Mouse (Mus musculus): ENCODE measurements around the gene Tcea3. TPM values are rescaled to one million over a fixed set of nuclear protein-coding genes. Genes with fewer than 3 reads are reported as not detected.

Tcea3 gene
- total RNA-seq, 1 experiment, result 75.1 TPM

- in situ Hi-C loops (cut with MboI; ENCODE audit: low sequenced_read_pairs in 2 of 2, unreplicated experiment in 2 of 2), result no loop called here
- TF ChIP-seq HCFC1 (IDR thresholded peaks at IDR 0.05; ENCODE audit: borderline replicate concordance, insufficient read depth, low read length), result no peak
- TF ChIP-seq ZNF384 (IDR thresholded peaks at IDR 0.05; ENCODE audit: low read depth, low read length), result no peak
- TF ChIP-seq MAFK (IDR thresholded peaks at IDR 0.05; ENCODE audit: insufficient read depth, low read depth, low read length), result no peak
- TF ChIP-seq CHD2 (IDR thresholded peaks at IDR 0.05; ENCODE audit: low read depth, low read length), result no peak
- TF ChIP-seq ZC3H11A (IDR thresholded peaks at IDR 0.05; ENCODE audit: borderline replicate concordance, low read depth, low read length), result no peak
- Histone ChIP-seq H3K4me3 (ENCODE audit: insufficient read depth in 1 of 2, low read depth in 1 of 2, low read length in 2 of 2, poor library complexity in 1 of 2, severe bottlenecking in 1 of 2) (no peak overlapping the region), H3K4me1 (ENCODE audit: control insufficient read depth in 2 of 2, insufficient read depth in 2 of 2, low read length in 2 of 2, poor library complexity in 1 of 2) (peaks cover 0 to 6% of the 10 kb centered on the region in 2 experiments; a peak in 2 of 4 replicates), H3K9me3 (ENCODE audit: control insufficient read depth, insufficient read depth, low read depth, low read length) (no peaks in the 10 kb centered on the region), H3K9ac (ENCODE audit: insufficient read depth, low read depth, low read length, poor library complexity, severe bottlenecking) (no peak overlapping the region), H3K36me3 (ENCODE audit: control insufficient read depth, insufficient read depth, low read length, poor library complexity, severe bottlenecking) (no peaks in the 10 kb centered on the region), H3K27ac (ENCODE audit: insufficient read depth, low read depth, low read length, poor library complexity, severe bottlenecking) (no peak overlapping the region)
- DNase-seq (ENCODE audit: low read depth, low spot score), result no peak
Observed at GRCm38 (mm10) chr4:136283783-136284182, 36.3 kb downstream of the Tcea3 start.

GRCm38 (mm10) chr4:136284455-136284854, 36.9 kb downstream of the Tcea3 start, which contains the start of gene Zfp46:
Gene Zfp46 (plus strand): TSS chr4:136284683.
- in situ Hi-C loops (cut with MboI; ENCODE audit: low sequenced_read_pairs in 2 of 2, unreplicated experiment in 2 of 2), result no loop called here
- Histone ChIP-seq H3K4me3 (ENCODE audit: insufficient read depth in 1 of 2, low read depth in 1 of 2, low read length in 2 of 2, poor library complexity in 1 of 2, severe bottlenecking in 1 of 2) (peak within 1 kb of the TSS; percentile 74 to 95), H3K9me3 (ENCODE audit: control insufficient read depth, insufficient read depth, low read depth, low read length) (no peaks in the 10 kb centered on the region), H3K4me1 (ENCODE audit: control insufficient read depth in 2 of 2, insufficient read depth in 2 of 2, low read length in 2 of 2, poor library complexity in 1 of 2) (peaks cover 0 to 6% of the 10 kb centered on the region in 2 experiments; a peak in 2 of 4 replicates), H3K36me3 (ENCODE audit: control insufficient read depth, insufficient read depth, low read length, poor library complexity, severe bottlenecking) (no peaks in the 10 kb centered on the region), H3K9ac (ENCODE audit: insufficient read depth, low read depth, low read length, poor library complexity, severe bottlenecking) (peak within 1 kb of the TSS; percentile 77; the same call in 1 of the 2 replicates), H3K27ac (ENCODE audit: insufficient read depth, low read depth, low read length, poor library complexity, severe bottlenecking) (peak within 1 kb of the TSS; percentile 23; the same call in 1 of the 2 replicates)
- no peak for DNase-seq (ENCODE audit: low read depth, low spot score)
- TF ChIP-seq HCFC1 (IDR thresholded peaks at IDR 0.05; ENCODE audit: borderline replicate concordance, insufficient read depth, low read length) (no peak), ZC3H11A (IDR thresholded peaks at IDR 0.05; ENCODE audit: borderline replicate concordance, low read depth, low read length) (no peak), CHD2 (IDR thresholded peaks at IDR 0.05; ENCODE audit: low read depth, low read length) (no peak), ZNF384 (IDR thresholded peaks at IDR 0.05; ENCODE audit: low read depth, low read length) (no peak), MAFK (IDR thresholded peaks at IDR 0.05; ENCODE audit: insufficient read depth, low read depth, low read length) (no peak)

DNA sequence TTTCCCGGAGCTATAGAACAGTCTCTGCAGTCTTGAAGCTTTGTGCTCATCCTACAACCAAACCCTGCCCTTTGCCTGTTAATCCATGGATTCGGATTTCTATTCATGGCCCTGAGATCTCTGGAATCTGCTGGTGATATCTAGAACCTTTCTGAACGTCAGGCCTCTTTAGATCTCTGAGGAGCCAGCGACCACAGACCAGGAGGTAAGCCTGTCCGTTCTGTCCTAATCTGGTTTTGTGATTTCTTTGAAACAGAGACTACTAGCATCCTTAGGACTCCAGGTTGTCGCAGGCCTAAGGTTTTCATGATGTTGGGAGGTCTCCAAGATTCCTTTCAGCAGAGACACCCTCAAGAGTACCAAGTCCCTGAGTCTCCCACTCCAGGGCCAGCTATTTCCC, 37.4 kb downstream of the Tcea3 start:
- no peak overlapping the region for H3K27ac ChIP-seq (ENCODE audit: insufficient read depth, low read depth, low read length, poor library complexity, severe bottlenecking)
- no peaks in the 10 kb centered on the region for H3K36me3 ChIP-seq (ENCODE audit: control insufficient read depth, insufficient read depth, low read length, poor library complexity, severe bottlenecking)
- peaks cover 0 to 6% of the 10 kb centered on the region in 2 experiments; a peak in 2 of 4 replicates for H3K4me1 ChIP-seq (ENCODE audit: control insufficient read depth in 2 of 2, insufficient read depth in 2 of 2, low read length in 2 of 2, poor library complexity in 1 of 2)
- no peaks in the 10 kb centered on the region for H3K9me3 ChIP-seq (ENCODE audit: control insufficient read depth, insufficient read depth, low read depth, low read length)
- no peak for TF ChIP-seq ZNF384 (IDR thresholded peaks at IDR 0.05; ENCODE audit: low read depth, low read length)
- TF ChIP-seq ZC3H11A (IDR thresholded peaks at IDR 0.05; ENCODE audit: borderline replicate concordance, low read depth, low read length), result no peak
- TF ChIP-seq HCFC1 (IDR thresholded peaks at IDR 0.05; ENCODE audit: borderline replicate concordance, insufficient read depth, low read length), result no peak
- no peak for TF ChIP-seq CHD2 (IDR thresholded peaks at IDR 0.05; ENCODE audit: low read depth, low read length)
- no peak for TF ChIP-seq MAFK (IDR thresholded peaks at IDR 0.05; ENCODE audit: insufficient read depth, low read depth, low read length)
- peak overlapping the region; percentile 32 to 95; a peak in 3 of 4 replicates for H3K4me3 ChIP-seq (ENCODE audit: insufficient read depth in 1 of 2, low read depth in 1 of 2, low read length in 2 of 2, poor library complexity in 1 of 2, severe bottlenecking in 1 of 2)
- DNase-seq (ENCODE audit: low read depth, low spot score), result no peak
- in situ Hi-C loops (cut with MboI; ENCODE audit: low sequenced_read_pairs in 2 of 2, unreplicated experiment in 2 of 2), result no loop called here
- H3K9ac ChIP-seq (ENCODE audit: insufficient read depth, low read depth, low read length, poor library complexity, severe bottlenecking), result peak overlapping the region; percentile 19; the same call in 1 of the 2 replicates

GRCm38 (mm10) chr4:136285348-136285810, 37.9 kb downstream of the Tcea3 start:
- Histone ChIP-seq H3K36me3 (ENCODE audit: control insufficient read depth, insufficient read depth, low read length, poor library complexity, severe bottlenecking) (no peaks in the 10 kb centered on the region), H3K27ac (ENCODE audit: insufficient read depth, low read depth, low read length, poor library complexity, severe bottlenecking) (peak overlapping the region; percentile 23; the same call in 1 of the 2 replicates), H3K4me3 (ENCODE audit: insufficient read depth in 1 of 2, low read depth in 1 of 2, low read length in 2 of 2, poor library complexity in 1 of 2, severe bottlenecking in 1 of 2) (peak overlapping the region; percentile 74 to 95), H3K9me3 (ENCODE audit: control insufficient read depth, insufficient read depth, low read depth, low read length) (no peaks in the 10 kb centered on the region), H3K4me1 (ENCODE audit: control insufficient read depth in 2 of 2, insufficient read depth in 2 of 2, low read length in 2 of 2, poor library complexity in 1 of 2) (peaks cover 0 to 6% of the 10 kb centered on the region in 2 experiments; a peak in 2 of 4 replicates), H3K9ac (ENCODE audit: insufficient read depth, low read depth, low read length, poor library complexity, severe bottlenecking) (peak overlapping the region; percentile 77; the same call in 1 of the 2 replicates)
- TF ChIP-seq ZNF384 (IDR thresholded peaks at IDR 0.05; ENCODE audit: low read depth, low read length) (no peak), ZC3H11A (IDR thresholded peaks at IDR 0.05; ENCODE audit: borderline replicate concordance, low read depth, low read length) (no peak), MAFK (IDR thresholded peaks at IDR 0.05; ENCODE audit: insufficient read depth, low read depth, low read length) (no peak), CHD2 (IDR thresholded peaks at IDR 0.05; ENCODE audit: low read depth, low read length) (0 out of 2 replicates have a peak, but pooled peaks have one; percentile 15), HCFC1 (IDR thresholded peaks at IDR 0.05; ENCODE audit: borderline replicate concordance, insufficient read depth, low read length) (peak; percentile 97)
- in situ Hi-C loops (cut with MboI; ENCODE audit: low sequenced_read_pairs in 2 of 2, unreplicated experiment in 2 of 2), result no loop called here
- peak; percentile 85 for DNase-seq (ENCODE audit: low read depth, low spot score)
